Mouse (Mus musculus) urinary bladder, adult 18-20 months (tissue): ENCODE data around the gene Gpr37l1.
"Not testable (repeated sequence)": the region's sequence is repeated elsewhere in the genome, so short reads cannot be mapped to it uniquely, and the experiment has no call there.

Source experiments
- DNase-seq, 2 experiments: peaks; one replicate each; pipeline ENCODE4 v3.0.0; 2022; ENCODE audit warnings: low spot score in 2 of 2, mixed read lengths in 2 of 2

Gene Gpr37l1

DNA sequence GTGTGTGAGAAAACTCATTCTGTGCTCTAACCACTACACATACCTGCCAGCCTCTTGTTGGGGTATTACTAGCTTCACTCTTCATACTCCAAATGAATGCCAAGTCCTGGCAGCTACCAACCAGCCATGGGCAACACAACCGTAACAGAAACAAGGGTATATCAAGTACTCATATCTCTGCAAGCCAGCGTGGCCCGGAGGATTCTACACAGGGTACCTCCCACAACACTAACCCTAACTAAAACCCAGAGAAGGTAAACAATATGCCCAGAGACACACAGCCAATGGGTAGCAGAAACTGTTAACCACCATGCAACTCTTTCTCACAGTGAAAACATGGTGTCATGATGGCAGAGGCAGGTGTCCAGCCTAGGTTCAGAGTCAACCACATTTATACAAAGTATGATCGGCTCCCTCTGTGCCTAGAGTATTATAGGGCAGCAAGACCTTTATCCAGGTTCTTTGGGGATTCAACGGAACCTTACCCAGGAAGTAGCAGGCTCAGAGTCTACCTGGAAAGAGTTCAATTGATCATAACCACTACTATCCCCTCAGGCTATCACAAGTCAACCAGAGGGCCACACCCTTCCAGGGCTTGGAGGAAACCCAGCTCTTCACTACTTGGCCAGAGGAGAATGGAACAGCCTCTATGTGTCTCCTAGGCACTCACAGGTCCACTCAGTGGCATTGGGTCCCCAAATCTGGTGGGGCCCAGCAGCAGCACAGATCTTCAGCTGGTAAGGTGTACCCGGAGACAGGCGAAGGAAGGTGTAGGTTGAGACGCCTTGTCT is 42.7 kb downstream of the Gpr37l1 start:
- no peak for DNase-seq

DNA sequence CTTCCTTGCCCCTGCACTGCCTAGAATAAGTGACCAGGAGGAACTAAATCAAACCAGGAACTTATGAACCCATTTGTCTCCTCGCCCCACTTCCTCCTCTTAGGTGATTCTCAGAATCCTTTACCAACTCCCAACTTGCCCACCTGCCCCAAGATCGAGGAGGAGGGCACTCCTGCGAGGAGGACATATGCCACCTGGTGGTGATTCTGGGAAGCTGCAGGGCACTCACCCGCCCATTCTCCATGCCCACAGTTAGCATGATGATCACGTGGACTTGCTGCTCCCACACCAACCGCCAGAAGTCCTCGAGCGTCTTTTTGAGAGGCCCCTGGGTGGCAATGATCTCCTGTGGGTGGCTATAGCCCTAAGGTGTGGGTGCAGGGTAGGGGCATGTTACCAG is 54.8 kb downstream of the Gpr37l1 start:
- DNase-seq: no peak

DNA sequence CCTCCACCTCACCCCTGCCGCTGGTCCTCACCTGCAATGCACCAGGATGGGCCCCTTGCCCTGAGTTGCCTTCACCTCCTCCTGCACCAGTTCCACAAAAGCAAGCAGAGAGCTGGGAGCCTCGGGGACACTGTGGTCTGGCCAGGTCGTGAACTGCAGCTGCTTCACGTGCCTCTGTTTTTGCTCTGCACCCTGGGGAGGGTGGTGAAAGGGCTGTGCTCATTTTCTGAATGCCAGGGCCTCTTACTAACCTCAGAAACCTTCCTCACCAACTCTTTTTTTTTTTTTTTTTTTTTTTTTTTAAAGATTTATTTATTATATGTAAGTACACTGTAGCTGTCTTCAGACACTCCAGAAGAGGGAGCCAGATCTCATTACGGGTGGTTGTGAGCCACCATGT is 56.2 kb downstream of the Gpr37l1 start:
- not testable (repeated sequence) for DNase-seq
